Mouse (Mus musculus): ENCODE measurements at regions not wholly inside any gene's neighbourhood (a gene's known extent, or its start where the extent isn't known, plus 50 kb on each side); places are given as distances from the start of the nearest gene placed in this dataset.

DNA sequence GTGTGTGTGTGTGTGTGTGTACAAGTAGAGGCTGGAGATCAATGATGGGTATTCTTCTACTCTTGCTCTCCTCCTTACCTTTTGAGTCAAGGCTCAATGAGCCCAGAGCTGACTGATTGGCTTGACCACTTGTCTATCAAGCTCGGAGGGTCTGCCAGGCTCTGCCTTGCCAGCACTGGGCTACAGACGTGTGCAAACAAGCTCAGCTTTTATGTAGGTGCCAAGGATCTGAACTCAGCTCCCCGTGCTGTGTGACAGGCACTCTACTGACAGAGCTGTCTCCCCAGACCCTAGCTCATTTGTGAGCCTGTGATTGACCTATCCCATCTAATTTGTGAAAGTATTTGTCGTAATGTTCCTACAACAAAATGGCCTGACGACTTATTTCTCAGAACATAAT lies 54.2 kb upstream of the Cdc42bpa start:
- no peak for DNase-seq (ENCODE audit: low read depth, low spot score)

- no peak for DNase-seq (ENCODE audit: low read depth, low spot score)
Measured at GRCm38 (mm10) chr1:179892711-179893110, 67.6 kb upstream of the Cdc42bpa start.

- no peak for DNase-seq (ENCODE audit: low read depth, low spot score)
Measured at GRCm38 (mm10) chr1:179887921-179888320, 72.4 kb upstream of the Cdc42bpa start.

DNA sequence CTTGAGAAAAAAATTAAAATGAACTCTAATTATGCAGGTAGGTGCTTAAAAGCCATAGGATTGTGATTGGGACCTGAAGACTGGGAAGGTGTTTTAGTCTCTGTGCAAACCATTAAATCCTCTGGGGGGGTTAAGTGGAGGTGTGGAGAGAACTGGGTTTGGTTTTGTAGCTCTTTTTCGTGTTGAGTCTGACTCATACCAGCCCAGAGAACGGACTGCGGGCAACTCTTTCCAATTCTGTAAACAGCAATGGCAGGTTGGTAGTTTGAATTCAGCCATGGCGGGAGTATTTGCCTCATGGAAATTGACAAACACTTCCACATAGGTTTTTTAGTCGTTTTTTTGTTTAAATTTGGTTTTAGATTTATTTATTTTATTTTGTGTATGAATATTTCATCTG lies 77.7 kb upstream of the Ahctf1 start:
- no peak for DNase-seq (ENCODE audit: low read depth, low spot score)

- no peak for DNase-seq (ENCODE audit: low read depth, low spot score)
Measured at GRCm38 (mm10) chr1:179877893-179878292, 74.4 kb upstream of the Ahctf1 start.

GRCm38 (mm10) chr1:179873772-179874555 lies 70.5 kb upstream of the Ahctf1 start:
- no peak for DNase-seq (ENCODE audit: low read depth, low spot score)

- DNase-seq (ENCODE audit: low read depth, low spot score), result no peak
Measured at GRCm38 (mm10) chr1:179871961-179872360, 68.5 kb upstream of the Ahctf1 start.

DNA sequence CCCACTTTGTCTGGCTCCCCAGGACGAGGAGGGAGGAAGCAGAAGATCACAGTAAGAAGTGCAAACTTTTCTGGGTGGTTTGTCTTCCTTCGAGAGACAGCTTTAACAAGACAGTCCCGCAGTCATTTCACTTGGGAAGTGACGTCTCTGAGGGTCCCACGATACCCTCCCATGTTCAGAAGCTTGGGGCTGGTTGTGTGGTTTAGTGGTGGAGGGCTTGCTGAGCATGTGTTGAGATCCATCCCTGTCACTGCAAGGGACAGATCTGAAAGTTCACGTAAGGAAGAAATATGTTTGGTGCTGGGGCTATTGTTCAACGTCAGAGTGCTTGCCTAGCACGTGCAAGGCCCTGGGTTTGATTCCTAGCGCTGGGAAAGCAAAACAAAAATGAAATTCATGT lies 65.2 kb upstream of the Ahctf1 start:
- DNase-seq (ENCODE audit: low read depth, low spot score), result no peak

GRCm38 (mm10) chr1:179867493-179867892 lies 64.0 kb upstream of the Ahctf1 start:
- DNase-seq (ENCODE audit: low read depth, low spot score), result no peak

DNA sequence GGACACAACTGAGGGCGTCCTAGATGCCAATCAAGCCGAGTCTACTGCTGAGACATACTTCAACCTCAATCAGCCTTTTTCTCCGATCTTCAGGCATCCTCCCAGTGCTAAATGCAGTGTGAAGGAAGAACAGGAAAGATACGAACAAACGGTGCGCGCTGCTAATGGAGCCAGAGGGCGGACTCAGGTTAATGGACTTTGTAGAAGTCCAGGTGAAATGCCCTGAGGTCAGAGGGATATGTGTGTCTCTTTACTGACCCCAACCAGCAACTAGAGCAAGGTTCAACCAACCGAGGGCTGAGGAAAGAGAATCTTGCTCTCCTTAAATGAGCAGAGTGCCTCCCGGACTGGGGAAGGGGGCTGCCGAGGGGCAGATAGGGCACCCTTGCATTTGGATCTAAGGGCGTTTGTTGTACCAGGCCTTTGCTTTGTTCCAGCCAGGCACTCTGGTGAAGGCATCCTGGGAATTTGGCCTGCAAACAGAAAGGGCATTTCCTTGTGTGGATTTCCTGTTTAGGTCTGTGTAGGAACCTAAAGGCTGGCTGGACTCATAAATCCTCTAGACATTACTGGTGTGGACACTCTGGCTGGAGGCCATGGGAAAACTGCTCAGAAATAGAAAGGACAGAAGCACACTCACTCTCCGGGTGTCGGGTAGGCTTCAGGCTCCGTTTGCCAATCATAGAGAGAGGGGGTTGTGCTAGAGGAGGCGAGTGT lies 62.7 kb upstream of the Ahctf1 start:
- no peak for DNase-seq (ENCODE audit: low read depth, low spot score)

GRCm38 (mm10) chr1:179865561-179865960 lies 62.1 kb upstream of the Ahctf1 start:
- DNase-seq (ENCODE audit: low read depth, low spot score), result no peak

DNA sequence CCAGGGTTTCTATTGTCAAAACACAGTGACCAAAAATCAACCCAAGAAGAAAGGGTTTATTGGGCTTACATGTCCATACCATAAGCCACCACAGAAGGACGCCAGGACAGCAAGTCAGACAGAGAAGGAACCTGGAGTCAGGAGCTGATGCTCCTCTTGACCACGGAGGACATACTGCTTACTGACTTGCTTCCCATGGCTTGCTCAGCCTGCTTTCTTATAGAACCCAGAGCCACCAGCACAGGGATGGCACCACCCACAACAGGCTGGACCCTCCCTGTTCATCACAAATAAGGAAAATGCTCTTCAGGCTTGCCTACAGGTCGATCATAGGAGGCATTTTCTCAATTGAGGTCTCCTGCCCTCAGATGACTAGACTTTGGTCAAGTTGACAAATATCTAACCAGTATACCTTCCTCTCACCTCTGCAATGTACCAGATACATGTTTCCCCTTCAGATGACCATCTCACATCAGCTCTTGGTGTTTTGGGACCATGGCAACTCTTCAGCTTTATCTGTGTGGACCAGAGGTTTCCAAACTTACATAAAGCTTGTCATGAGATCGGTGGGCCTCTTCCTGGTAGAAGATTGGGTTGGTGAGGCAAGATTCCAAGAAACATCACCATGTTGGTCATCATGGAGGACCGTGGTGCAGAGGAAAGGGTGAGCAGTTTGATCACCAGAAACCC lies 61.2 kb upstream of the Ahctf1 start:
- DNase-seq (ENCODE audit: low read depth, low spot score), result no peak

DNA sequence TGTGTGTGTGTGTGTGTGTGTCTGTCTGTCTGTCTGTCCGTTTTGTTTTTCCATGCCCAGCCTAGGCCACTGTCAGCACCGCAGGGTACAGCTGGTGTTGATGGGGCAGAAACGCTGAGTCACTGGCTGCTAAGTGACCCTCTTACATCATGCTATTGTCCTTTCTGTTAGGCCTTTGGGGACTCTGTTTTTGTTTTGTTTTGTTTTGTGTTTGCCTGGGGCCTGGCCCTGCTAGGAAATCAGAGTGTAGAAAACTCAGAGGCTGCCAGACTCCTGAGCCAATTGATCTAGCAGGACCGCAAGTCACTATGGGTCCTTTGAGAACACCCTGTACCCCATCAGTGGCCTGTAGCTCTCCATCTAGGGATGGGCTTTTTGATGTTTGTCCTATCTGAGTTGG lies 59.9 kb upstream of the Ahctf1 start:
- DNase-seq (ENCODE audit: low read depth, low spot score), result no peak

- DNase-seq (ENCODE audit: low read depth, low spot score), result no peak
Measured at GRCm38 (mm10) chr1:179862941-179863340, 59.5 kb upstream of the Ahctf1 start.

DNA sequence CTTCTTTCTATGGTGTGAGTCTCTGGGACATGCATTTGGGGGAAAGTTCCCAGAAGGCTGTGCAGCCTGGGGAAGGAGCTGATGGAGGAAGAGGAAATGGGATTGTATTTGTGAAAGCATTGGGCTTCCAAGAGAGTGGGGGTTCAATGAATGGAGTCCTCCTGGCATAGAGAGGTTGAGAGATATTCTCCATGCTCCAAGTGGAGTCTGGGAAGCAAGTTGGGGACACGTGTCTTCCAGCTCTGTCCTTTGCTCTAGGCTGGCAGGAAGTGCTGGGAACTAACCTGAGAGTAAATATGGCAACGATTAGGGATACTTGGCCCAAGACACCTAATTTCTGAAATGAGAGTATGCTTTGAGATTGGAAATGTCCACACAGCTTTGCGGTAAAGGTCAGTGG lies 58.3 kb upstream of the Ahctf1 start:
- no peak for DNase-seq (ENCODE audit: low read depth, low spot score)

DNA sequence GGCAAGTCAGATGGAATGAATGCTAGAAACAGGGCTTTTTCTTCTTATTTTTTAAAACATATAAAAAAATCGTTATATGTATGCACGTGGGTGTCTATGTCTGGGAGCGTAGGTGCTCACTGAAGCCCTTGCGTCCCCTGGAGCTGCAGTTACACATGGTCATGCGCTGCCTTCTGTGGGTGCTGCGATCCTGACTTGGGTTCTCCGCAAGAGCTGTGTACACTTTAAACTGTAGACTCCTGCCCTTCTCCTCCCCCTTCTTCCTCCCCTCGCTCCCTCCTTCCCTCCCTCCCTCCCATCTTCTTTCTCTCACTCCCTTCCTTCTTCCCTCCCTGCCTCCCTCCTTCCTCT lies 56.0 kb upstream of the Ahctf1 start:
- no peak for DNase-seq (ENCODE audit: low read depth, low spot score)

DNA sequence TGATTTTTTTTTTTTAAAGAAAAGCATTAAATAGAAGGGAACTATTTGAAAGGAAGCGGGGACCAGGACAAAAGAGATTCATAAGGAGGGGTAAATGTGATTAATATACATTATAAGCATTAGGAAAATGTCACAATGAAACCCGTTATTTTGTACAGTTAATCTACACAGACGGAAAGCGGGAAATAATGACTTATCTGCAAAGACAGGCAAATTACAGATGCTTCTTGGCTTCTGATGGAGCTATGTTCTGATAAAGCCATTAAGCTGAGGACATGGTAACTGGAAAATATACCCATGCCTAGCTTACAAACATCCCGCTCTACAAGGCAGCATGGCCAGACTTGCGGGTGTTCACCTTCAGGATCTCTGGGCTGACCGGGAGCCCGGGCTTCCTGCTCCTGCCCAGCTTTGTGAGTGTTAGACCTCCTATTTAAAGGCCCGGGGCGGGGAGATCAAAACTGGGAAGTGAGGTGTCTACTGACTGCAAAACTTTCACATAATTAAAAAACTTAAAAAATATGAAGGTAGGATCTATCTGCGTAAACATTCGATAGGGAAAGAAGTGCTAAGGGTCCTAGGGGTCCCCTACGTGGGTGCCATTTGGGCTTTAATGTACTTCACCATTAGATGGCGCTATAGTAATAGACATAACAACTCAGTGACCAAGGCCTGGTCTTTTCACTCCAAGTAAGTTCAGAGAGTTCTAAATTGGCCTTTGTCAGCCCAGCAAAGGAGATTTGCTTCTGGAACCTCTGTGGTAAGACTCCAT lies 55.5 kb upstream of the Ahctf1 start:
- DNase-seq (ENCODE audit: low read depth, low spot score), result peak; percentile 76

DNA sequence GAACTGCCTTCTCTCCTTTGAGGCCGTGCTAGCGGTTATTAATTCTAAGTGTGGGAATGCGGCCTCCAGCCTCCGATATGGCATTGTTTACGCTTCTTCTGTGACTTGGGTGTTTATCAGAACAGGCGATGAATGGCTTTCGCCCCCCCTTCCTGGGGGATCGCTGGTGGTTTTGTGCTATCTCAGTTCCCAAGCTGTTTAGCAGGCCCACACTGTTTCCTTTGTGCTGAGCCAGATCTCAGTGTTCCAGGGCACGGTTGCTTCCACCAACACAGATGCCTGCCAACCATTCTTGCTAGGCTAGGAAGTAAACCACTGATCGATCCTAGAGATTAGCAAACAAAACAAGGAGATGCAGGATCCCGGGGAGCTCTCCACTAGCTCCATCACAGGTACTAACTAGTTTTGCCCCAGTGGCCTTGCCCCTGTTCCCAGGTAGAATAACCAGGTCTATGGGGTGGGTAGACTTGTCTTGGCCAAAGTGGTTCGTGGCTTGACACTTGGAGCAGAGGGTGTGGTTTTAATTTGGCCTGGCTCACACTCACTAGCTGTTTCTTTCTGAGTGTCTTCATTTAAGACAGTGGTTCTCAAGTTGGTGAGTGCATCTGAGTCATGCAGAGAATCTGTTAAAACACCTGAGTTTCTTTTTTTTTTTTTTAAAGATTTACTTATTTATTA lies 50.9 kb upstream of the Ahctf1 start:
- DNase-seq (ENCODE audit: low read depth, low spot score), result no peak
